Mouse (Mus musculus) E14TG2a.4 (cell line): ENCODE data around the gene Chtop.

Experiments used
- H3K27me3 ChIP-seq: 2 replicates; pipeline ENCODE4 v1.6.1; 2014; ENCODE audit warnings: low read length, control low read depth; ENCODE audit not compliant: insufficient read depth
- H3K36me3 ChIP-seq: 2 replicates; pipeline ENCODE4 v1.6.1; 2014; ENCODE audit warnings: low read length, control low read depth; ENCODE audit not compliant: insufficient read depth
- H3K4me1 ChIP-seq: replicated peaks from 2 replicates; pipeline ENCODE4 v1.6.1; 2014; ENCODE audit warnings: low read depth, low read length, control low read depth
- H3K4me3 ChIP-seq: replicated peaks from 2 replicates; pipeline ENCODE4 v1.5.1; 2014; ENCODE audit warnings: mild to moderate bottlenecking, low read length
- H3K9me3 ChIP-seq: 2 replicates; pipeline ENCODE4 v1.6.1; 2014; ENCODE audit warnings: low read length, control low read depth
- CTCF ChIP-seq: conservative IDR thresholded peaks from 2 replicates; pipeline ENCODE4 v1.5.1; 2014; ENCODE audit warnings: low read length
- NANOG ChIP-seq: IDR thresholded peaks from 2 replicates; pipeline ENCODE4 v1.6.1; 2014; ENCODE audit warnings: borderline replicate concordance, low read length, mixed read lengths
- POU5F1 ChIP-seq: IDR thresholded peaks from 2 replicates; pipeline ENCODE4 v1.6.1; 2014; ENCODE audit warnings: low read length, borderline replicate concordance

The Chtop gene

DNA sequence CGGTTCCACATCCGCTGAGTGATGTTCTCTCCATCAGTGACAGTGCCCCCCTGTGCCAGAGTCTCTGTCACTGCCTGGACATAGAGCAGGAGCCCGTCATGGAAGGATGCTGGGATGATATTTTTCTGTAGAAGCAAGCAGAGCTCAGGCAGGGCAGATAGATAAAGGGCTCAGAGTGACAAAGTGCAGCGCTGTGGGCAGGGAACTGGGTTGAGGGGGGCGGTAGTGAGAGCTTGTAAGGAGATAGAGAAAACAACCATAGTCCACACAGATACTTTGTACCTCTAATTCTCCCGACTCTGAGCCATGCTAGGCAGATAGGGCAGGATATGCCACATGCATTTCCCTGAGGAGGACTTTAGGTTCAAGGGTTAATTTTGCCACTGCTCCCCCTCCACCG lies 46.7 kb downstream of the Chtop start:
- peaks cover 5% of the 10 kb centered on the region; the same call in 1 of the 2 replicates for H3K36me3 ChIP-seq
- no peak overlapping the region for H3K4me3 ChIP-seq
- H3K27me3 ChIP-seq: peaks cover 58% of the 10 kb centered on the region
- TF ChIP-seq NANOG: no peak
- TF ChIP-seq POU5F1: no peak
- no peak for TF ChIP-seq CTCF
- H3K9me3 ChIP-seq: no peaks in the 10 kb centered on the region
- H3K4me1 ChIP-seq: peaks cover 36% of the 10 kb centered on the region

DNA sequence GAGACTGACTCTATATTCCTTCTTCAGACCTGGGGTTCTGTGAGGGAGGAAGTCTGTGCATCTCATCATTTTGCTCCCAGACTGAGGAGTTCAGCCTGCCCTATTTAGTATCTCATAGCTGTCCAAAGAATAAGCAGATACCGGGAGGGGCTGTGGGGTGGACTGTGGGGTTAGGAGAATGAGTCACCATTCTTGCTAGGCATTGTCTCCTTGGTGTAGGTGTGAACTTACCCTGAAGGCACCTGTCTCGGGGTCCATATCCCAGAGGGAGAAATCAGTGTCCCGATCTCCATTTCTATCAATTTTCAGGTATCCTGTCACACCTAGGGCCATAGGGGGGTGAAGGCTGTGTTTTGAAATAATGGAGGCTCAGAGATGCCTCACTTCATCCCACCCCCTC lies 47.4 kb downstream of the Chtop start:
- Histone ChIP-seq H3K36me3 (peaks cover 11% of the 10 kb centered on the region), H3K4me1 (peaks cover 39% of the 10 kb centered on the region), H3K4me3 (no peak overlapping the region), H3K9me3 (no peaks in the 10 kb centered on the region), H3K27me3 (peaks cover 57% of the 10 kb centered on the region)
- no peak for TF ChIP-seq POU5F1
- TF ChIP-seq NANOG: no peak
- no peak for TF ChIP-seq CTCF

DNA sequence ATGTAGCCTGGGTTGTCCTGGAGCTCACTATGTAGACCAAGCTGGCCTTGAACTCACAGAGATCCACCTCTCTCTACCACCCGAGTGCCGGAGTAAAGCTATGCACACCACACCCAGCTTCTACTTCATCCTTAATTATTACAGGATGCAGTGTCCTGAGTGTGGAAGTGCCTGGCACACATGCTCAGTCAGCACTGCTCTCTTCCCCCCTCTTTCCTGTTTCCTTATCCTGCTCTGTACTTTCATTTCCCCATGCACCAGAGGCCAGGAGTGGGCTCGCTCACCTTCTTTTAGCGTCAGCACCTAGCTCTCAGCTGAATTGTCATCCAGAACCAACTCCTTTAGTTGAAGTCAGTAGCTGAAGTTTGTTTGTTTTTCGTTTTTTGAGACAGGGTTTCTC lies 49.0 kb downstream of the Chtop start:
- no peak overlapping the region for H3K4me3 ChIP-seq
- H3K4me1 ChIP-seq: peaks cover 48% of the 10 kb centered on the region
- H3K27me3 ChIP-seq: peaks cover 45% of the 10 kb centered on the region
- H3K9me3 ChIP-seq: no peaks in the 10 kb centered on the region
- H3K36me3 ChIP-seq: peaks cover 19% of the 10 kb centered on the region
- no peak for TF ChIP-seq POU5F1
- no peak for TF ChIP-seq CTCF
- no peak for TF ChIP-seq NANOG

DNA sequence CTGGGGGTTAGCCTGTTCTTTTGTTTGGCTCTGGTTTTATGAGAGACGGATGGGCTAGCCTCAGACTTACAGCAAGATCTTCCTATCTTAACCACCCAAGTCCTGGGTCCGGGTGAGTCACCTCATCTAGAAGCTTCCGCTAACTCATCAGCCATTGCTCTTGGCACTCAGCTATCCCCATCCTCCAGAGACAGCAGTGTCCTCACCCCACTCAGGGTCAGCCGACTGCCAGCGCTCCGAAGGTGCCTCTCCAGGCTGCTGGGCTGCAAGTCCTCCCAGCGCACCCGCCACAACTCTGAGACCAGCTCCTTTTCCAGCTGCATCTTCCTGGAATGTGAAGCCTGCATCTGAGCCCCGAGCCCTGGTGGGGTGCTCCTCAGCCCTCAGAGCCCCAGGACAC lies 49.6 kb downstream of the Chtop start:
- Histone ChIP-seq H3K36me3 (peaks cover 19% of the 10 kb centered on the region), H3K27me3 (peaks cover 39% of the 10 kb centered on the region), H3K4me1 (peaks cover 51% of the 10 kb centered on the region), H3K4me3 (no peak overlapping the region), H3K9me3 (no peaks in the 10 kb centered on the region)
- TF ChIP-seq CTCF (no peak), NANOG (no peak), POU5F1 (no peak)

DNA sequence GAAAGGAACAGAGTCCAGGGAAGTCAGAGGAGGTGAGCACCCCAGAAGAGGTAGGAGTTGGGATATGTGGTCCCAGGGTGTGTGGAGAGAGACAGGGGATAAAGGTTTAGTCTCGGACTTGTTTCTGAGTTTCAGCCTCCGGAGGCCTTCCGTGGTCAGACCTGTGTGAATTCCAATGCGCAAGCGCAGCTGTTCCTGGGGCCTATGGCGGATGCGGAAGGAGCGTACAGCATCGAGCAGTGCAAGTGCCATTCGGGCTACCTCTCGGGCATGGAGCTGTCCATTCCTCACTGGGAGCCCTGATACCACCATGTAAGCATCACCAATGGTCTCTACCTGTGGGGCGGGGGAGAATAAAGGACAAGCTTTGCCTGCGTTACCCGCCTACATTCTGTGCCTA lies 54.4 kb downstream of the Chtop start:
- peaks cover 83% of the 10 kb centered on the region for H3K4me1 ChIP-seq
- no peaks in the 10 kb centered on the region for H3K9me3 ChIP-seq
- TF ChIP-seq POU5F1: no peak
- no peak for TF ChIP-seq CTCF
- no peak for TF ChIP-seq NANOG

DNA sequence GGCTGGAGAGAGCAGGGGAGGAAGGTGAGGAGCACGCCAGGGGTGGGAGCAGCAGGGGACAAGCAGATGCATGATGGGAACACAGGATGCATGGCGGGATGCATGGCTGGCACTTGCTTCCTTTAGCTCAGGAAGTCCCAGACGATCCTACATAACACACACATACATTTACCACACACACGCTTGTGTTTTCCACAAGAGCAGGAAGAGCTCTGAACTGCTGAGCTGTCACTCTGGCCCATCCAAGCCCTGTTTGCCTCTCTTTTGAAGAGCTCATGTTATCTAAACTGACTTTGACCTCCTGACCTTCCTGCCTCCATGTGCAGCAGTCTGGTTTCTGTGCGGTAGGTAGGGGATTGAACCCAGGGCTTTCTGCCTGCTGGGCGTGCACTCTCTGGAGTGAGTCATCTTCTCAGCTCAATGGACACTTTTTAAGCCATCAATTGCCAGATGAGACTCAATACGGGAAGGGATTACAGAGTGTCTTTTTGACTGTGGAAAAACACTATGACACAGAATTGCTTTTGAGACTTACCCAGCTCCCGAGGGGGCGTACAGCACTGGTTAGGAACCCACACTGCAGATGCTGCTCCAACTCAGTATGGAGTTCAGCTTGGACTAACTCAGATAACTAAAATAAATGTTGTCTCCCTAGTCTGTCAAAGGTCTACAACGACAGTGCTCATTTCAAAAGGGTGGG lies 57.8 kb downstream of the Chtop start:
- Histone ChIP-seq H3K9me3 (no peaks in the 10 kb centered on the region), H3K4me3 (peak overlapping the region; percentile 82), H3K36me3 (peaks cover 23% of the 10 kb centered on the region), H3K4me1 (peaks cover 95% of the 10 kb centered on the region), H3K27me3 (no peaks in the 10 kb centered on the region)
- no peak for TF ChIP-seq POU5F1
- TF ChIP-seq NANOG: no peak
- TF ChIP-seq CTCF: no peak

More for the DNA sequence above, 54.4 kb downstream of the Chtop start:
- peaks cover 20% of the 10 kb centered on the region for H3K36me3 ChIP-seq
- no peaks in the 10 kb centered on the region; the same call in 1 of the 2 replicates for H3K27me3 ChIP-seq
- H3K4me3 ChIP-seq: peak overlapping the region; percentile 75

DNA sequence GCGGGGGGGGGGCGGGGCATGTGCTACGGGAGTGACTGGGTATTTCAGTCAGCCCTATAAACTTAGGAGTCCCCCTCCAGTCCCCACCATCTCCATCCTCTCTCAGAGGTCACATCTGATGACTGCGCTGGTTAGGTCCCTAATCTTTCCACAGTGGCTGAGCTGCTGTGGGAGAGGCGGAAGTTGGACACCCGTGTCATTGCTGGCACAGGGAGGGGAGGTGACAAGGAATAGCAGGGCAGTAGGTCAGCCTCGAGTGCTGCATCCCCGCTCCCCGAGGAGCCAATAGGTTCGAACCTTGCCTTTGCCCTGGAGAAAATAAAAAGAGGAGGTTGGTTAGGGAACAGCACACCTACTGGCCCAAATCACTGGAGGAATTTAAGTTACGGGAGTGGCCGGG lies 58.4 kb downstream of the Chtop start:
- H3K9me3 ChIP-seq: no peaks in the 10 kb centered on the region
- H3K27me3 ChIP-seq: no peaks in the 10 kb centered on the region
- H3K4me3 ChIP-seq: peak overlapping the region; percentile 82
- peaks cover 91% of the 10 kb centered on the region for H3K4me1 ChIP-seq
- TF ChIP-seq POU5F1 (no peak), NANOG (no peak), CTCF (no peak)
- peaks cover 19% of the 10 kb centered on the region for H3K36me3 ChIP-seq
